Mouse (Mus musculus): ENCODE measurements around the gene Alg11. TPM values are rescaled to one million over a fixed set of nuclear protein-coding genes. Genes with fewer than 3 reads are reported as not detected.

The Alg11 gene
- total RNA-seq, 2 experiments from 2014 or later, result 6.2 to 7.6 TPM

GRCm38 (mm10) chr8:22059821-22060445 is 588 bp upstream of the Alg11 start, which contains the start of gene Atp7b:
Atp7b (minus strand) TSS chr8:22060305.
- no peak for DNase-seq (ENCODE audit: low spot score)

GRCm38 (mm10) chr8:22061126-22061525 is 605 bp downstream of the Alg11 start:
- DNase-seq (ENCODE audit: low spot score), result no peak

GRCm38 (mm10) chr8:22079313-22080007 is 18.9 kb downstream of the Alg11 start:
- no peak for DNase-seq (ENCODE audit: low spot score)

GRCm38 (mm10) chr8:22089226-22089625 is 28.7 kb downstream of the Alg11 start:
- no peak for DNase-seq (ENCODE audit: low spot score)

- no peak for DNase-seq (ENCODE audit: low spot score)
Observed at GRCm38 (mm10) chr8:22091568-22091967, 31.0 kb downstream of the Alg11 start.

GRCm38 (mm10) chr8:22107020-22107419 is 46.5 kb downstream of the Alg11 start:
- DNase-seq (ENCODE audit: low spot score), result no peak

Other genes with a start within 250 kb of the Alg11 start
- not detected for gene Defb50, start 237.2 kb upstream of the Alg11 start, total RNA-seq (2021)
- not detected for gene Defb2, start 220.8 kb upstream of the Alg11 start, total RNA-seq (2021)
- gene Defb10, start 201.8 kb upstream of the Alg11 start, total RNA-seq (2021), result not detected
- gene Defb9, start 175.3 kb upstream of the Alg11 start, total RNA-seq (2021), result not detected
- gene Defb11, start 154.3 kb upstream of the Alg11 start, total RNA-seq (2021), result not detected
- gene Defb15, start 128.0 kb upstream of the Alg11 start, total RNA-seq (2021), result not detected
- not detected for gene Defb35, start 122.4 kb upstream of the Alg11 start, total RNA-seq (2021)
- not detected for gene Defb13, start 114.0 kb upstream of the Alg11 start, total RNA-seq (2021)
- gene Fam90a1a, start 102.0 kb upstream of the Alg11 start, total RNA-seq (2021), result not detected
- gene Ccdc70, start 90.9 kb upstream of the Alg11 start, total RNA-seq (2021), result not detected
- gene Atp7b, start 416 bp upstream of the Alg11 start, total RNA-seq (2021), result under 1 TPM in 1 of 2 experiments, not detected in 1; 0.02 TPM
- gene Nek5, start 64.3 kb downstream of the Alg11 start, total RNA-seq (2021), result 1 to 10 TPM in 1 of 2 experiments, under 1 TPM in 1; 0.46 to 1.2 TPM
- gene Nek3, start 105.7 kb downstream of the Alg11 start, total RNA-seq (2021), result 1 to 10 TPM; 2.1 to 3.2 TPM
- under 1 TPM; 0.21 to 0.23 TPM for gene Ckap2, start 125.1 kb downstream of the Alg11 start, total RNA-seq (2021)
- 10 to 100 TPM; 25.5 to 26.3 TPM for gene Vps36, start 132.1 kb downstream of the Alg11 start, total RNA-seq (2021)
- 1 to 10 TPM in 1 of 2 experiments, under 1 TPM in 1; 0.89 to 1.3 TPM for gene Thsd1, start 166.6 kb downstream of the Alg11 start, total RNA-seq (2021)
- gene Tpte, start 222.7 kb downstream of the Alg11 start, total RNA-seq (2021), result not detected

All from gastrocnemius, adult 18-20 months (tissue).